Mouse (Mus musculus) erythroid progenitor cell, adult 5-6 weeks (primary cell): ENCODE results near the gene Kcnh2. TPM values are rescaled to one million over a fixed set of nuclear protein-coding genes. Genes with fewer than 3 reads are reported as not detected.

Source experiments
- ATAC-seq: replicated peaks from 2 replicates; pipeline ENCODE4 v1.8.0; 2016; ENCODE audit warnings: moderate number of reproducible peaks, mild to moderate bottlenecking, moderate TSS enrichment, inconsistent platforms; ENCODE audit not compliant: poor library complexity, low FRiP score, severe bottlenecking
- total RNA-seq, 2 experiments: library from RNA; stranded (forward) in 1 of 2; stranded (reverse) in 1 of 2; fragments of 150-400 nt in 1 of 2; fragments of 186-747, 209-891 nt in 1 of 2; gene quantifications; 2 replicates each; pipeline versions ENCODE4 v1.2.3 to v1.2.4; 2015 to 2017; ENCODE audit warnings: low replicate concordance in 2 of 2

Kcnh2 gene
- total RNA-seq, 2 experiments from 2014 or later = not detected

DNA sequence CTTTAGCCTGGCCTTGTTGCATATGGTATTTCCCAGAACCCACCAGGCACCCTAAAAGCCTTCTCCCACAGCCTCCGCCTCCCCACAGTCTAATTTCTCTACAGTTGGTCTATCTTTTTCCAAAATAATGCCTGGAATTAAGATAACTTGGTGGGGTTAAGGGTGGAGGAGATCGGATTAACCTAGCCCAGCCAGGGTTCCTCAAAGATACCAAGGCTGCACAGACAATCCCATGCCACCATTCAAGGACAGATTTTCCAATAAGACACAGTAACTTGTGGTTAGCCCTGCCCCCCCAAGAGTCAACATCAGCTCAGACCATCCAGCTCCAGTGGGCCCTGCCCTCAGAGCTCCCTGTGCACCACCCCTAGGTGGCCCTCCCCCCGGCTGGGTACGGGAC, 29.1 kb upstream of the Kcnh2 start:
- no peak for ATAC-seq

DNA sequence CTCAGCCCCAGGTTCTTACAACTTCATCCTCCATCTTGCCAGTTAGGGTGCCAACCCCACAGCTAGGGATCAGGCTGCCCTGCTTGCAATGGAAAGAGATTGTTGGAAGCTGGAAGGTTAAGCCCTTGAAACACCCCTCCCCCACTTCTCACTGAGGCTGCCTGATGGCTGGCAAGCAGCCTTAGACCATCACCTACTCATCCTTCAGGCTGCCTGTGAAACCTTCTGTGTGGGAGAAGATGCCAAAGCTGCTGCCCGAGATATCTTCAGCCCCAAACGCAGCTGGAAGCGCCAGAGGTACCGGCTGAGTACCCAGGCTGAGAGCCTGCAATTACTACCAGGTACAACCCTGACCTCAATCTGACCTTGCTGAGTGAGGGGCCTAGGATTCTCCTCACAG, 28.1 kb upstream of the Kcnh2 start:
- ATAC-seq = no peak

DNA sequence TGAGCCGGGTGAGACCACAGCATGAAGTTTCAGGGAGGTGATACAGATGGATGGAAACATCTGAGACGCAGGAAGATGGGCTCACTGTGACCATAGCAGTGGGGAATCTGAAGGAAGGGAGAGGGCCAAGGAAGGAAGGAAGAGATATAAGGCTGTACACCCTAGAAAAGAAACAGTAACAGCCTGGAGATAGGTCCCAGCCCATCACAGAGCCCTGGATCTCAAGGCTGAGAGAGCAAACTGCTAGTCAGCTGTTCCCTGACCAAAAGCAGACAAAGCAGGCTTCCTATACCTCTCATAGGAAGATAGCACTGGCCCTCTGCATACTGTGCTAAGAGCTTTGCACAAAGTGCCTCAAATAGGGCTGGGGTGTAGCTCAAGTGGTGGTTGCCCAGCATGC, 27.3 kb upstream of the Kcnh2 start:
- no peak for ATAC-seq

DNA sequence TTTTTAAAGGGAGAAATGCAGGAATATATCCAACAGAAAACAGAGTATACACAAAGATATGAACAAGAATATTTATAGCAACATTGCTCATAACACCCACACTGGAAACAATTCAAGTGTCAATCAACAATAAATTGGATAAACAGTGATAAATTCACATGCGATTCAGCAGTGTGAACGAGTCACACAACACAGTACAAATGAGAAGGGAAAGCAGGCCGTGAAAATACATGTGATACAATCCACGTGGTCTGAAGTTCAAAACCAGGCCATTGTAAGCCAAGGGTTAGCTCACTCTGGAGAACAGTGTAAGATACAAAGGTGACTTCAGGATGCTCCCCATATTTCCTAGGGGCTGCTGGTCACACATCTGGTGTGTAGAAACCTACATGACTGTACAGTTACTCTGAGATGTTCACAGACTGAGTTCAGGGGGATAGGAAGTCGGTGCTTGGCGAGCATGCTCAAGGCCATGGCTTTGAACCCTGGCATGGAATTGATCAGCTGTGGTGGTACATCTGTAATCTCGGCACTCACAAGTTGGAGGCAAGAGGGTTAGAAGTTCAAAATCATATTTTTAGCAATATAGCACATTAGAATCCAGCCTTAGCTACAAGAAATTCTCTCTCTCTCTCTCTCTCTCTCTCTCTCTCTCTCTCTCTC, 23.4 kb upstream of the Kcnh2 start:
- ATAC-seq = no peak

DNA sequence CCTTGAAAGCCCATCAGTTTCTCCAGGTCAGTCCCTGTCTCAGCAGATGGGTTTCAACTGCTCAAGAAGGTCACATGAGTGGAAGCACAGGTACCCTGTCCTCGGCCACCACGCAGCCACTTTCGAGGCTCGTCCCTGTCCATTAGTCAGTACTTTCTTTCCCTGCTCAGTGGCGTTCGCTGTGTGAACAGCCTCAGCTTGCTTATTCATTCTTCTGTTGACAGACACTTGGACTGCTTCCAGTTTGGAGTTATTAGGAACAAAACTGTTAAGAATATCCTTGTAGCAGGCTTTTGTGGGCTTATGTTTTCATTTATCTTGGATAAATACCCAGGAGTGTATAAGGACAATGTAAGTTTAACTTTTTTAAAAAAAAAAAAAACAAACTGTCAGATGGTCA, 22.8 kb upstream of the Kcnh2 start:
- ATAC-seq = no peak

DNA sequence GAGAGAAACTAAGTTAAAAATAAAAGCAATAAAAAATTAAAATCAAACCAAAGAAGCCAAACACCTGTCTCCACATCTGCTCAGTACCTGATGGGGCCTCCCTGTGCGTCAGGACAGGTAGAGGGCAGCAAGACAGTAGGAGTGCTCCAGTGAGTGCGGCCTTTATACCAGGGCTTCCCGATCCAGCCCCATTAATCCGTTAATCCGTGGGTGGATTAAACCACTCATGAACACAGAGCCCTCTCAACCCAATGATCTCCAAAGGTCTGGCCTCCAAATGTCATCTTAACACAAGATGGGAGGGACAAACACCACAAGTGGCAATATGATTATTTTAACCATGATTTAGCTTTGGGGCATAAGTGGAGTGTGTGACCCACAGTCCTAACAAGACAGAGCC, 22.4 kb upstream of the Kcnh2 start:
- no peak for ATAC-seq

DNA sequence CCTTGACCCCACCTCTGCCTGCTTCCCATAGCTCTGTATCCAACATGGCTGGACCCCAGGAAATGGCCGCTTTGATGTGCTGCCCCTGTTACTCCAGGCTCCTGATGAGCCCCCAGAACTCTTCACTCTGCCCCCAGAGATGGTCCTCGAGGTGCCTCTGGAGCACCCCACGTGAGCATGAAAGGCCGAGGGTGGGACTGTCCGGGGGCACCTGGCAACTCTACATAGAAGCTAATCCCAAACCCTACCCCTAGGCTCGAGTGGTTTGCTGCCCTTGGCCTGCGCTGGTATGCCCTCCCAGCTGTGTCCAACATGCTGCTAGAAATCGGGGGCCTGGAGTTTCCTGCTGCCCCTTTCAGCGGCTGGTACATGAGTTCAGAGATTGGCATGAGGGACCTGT, 18.4 kb upstream of the Kcnh2 start:
- no peak for ATAC-seq

DNA sequence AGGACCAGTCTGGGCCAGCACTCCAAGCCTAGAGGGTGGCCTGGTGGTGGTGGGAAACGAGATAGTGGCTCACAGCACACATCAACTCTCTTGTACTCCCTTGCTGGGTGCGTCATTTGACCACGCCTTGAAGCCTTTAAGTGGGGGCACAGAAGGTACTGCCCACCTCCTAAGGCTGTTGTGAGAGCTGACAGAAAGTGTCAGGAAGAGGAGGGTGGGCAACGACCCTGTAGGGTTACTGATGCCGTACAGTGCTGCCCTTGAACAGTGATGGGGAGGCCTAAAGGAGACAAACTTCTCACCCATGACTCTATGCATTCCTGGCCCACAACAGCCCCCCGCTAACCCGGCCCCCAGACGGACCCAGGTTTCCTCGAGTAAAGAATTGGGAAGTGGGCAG, 15.0 kb upstream of the Kcnh2 start:
- ATAC-seq = no peak

DNA sequence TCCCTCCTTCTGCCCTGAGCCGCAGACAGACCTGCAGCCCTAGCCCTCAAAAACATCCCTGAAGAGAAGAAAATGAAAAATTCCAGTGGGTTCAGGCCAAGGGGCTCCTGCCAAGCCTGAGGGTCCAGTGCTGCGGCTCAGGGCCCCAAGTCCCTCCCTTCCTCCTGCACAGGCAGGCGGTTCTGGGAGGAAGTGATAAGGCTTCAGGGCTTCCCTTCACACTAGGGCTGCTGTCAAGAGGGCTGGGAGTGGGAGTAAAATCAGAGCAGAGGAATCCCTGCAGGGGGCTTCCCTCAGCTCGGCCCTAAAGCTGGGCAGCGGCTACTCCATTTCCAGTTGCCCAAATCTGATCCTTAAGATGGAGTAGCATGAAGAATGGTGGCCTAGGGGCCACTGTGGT, 14.1 kb upstream of the Kcnh2 start:
- ATAC-seq = no peak

DNA sequence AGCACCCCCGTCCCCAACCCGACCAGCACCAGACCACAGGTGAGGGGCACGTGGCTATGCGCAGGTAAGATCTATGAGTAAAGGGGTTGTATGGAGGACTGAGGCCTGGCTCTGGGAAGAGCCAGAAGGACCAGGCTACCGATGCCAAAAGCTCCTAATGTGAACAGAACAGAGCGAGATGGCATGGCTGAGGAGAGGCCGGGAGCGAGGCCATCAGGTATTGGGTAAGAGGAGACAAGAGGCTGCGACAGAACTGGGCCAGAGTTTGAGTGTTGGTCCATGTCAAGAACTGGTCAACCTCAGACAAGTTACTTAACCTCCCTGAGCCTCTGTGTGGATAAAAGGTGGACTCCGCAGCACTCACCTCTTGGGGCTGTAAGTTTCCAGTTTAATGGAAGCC, 13.6 kb upstream of the Kcnh2 start:
- ATAC-seq = no peak

DNA sequence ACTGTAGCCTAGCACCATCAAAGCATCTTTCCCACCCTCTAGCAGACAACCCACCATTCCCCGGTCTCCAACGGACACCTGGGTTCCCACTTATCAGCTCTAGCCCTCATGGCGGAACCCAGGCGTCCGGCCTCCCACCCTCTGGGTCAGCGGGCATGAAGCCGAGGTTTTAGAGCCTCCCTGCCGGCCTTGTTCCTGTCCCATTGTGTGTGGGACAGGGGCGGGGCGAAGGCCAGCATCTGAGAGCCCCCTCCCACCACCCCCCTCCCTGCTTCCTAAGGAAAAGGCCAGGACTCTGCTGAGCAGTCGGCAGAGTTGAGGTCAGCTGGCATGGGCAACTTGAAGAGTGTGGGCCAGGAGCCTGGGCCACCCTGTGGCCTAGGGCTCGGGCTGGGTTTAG, 13.1 kb upstream of the Kcnh2 start, which contains the start of gene Nos3:
Nos3 (plus strand) TSS at position 303 of the 400 bp plus-strand sequence.
- ATAC-seq = no peak

DNA sequence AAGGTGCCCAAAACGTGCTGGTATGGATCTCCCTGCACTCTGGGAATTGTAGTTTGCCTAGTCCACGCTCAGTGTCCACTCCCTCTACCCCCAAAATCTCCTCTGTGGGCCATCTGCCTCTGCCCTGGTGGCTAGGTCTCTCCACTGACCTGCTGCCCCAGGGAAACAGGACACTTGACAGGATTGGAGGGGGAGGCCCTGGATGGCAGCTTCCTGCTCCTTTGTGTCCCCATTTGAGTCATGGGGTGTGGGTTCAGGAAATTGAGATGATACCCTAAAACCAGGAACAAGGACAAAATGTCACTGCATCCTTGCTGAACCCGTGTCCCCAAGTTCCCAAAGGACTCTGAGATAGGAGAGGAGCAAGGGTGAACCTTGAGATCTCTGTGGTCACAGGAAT, 12.7 kb upstream of the Kcnh2 start:
- ATAC-seq = no peak

DNA sequence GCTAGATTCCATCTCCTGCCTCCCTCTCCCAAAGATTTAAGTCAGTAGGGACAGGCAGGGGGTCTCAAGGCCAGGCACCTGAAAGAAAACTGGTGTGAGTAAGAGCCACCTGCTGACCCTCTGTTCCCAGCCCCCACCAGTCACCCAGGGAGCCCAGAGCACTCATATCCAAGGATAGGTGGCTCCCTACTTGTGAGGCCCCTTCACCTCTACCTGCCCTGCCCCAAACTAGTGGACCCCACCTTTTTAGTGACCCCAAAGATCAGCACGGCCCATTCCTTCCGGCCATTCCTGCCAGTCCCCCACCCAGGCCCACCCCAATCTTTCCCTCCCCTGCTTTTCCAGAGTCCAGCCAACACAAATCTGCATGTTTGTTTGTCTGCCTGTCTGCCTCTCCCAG, 12.1 kb upstream of the Kcnh2 start:
- ATAC-seq = no peak

DNA sequence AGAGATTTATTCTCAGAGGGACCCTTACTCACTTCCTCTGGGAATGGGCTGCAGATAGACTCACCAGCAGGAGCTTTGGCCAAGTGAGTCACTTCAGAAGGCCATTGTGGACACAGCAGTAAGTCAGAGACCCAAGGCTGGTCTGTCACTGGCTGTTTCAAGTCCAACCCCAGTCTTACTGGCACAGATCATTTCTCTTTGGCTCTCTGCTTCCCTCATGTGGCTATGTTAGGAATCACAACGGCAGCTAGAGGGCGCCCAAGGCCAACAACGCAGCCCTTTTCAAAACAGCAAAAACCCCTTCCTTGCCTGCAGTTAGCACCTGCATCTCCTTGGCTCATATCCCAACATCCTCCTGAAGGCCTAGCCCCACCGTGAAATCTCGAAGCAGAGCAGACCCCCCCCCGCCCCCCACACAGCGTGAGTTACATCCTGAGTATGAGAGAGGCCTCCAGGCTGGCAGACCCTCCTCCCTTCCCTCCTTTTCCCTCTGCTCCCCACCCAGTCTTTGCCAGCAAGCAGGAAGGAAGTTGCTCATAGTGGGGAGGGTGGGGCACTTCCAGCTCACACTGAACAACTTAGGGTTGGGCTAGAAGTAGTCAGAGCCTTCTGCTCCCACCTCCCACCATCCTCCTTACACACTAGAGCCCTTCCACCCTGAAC, 9.5 kb upstream of the Kcnh2 start:
- ATAC-seq = peak; percentile 63

DNA sequence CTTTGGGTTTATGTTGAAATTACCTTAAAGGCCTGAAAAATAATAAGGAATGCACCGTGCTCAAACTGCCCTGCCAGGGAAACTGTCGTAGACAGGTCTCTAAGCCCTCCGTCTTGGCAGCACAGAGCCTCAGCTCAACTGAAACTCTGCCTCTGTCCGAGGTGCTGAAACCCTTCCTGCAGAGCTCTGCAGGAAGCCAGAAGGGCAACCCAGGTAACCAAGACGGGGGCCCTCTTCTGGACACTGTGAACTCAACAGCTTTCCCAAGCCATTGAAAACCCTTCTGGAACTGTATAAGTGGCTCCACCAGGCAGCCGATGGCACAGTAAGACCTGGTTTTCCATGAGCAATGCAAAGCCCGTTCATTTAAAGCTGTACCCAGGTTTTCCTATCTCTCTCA, 6.1 kb upstream of the Kcnh2 start:
- no peak for ATAC-seq

DNA sequence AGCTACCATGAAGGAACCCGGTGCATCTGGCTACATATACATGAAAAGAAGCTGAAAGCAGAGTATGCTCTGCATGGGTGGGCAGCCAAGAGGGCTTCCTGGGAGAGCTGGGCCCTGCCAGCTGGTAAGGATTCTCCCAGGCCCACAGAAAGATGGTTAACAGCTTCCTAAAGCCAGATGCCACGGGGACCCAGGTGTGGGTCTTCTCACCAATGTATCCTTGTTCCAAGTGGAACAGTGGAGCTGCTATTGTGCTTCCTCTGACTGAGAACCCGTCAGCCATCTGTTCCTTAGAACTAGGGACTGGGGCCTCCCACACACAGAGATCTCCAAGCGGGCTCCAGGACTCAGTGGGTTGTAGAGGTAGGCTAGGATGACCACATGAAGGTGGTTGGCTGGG, 5.4 kb upstream of the Kcnh2 start:
- ATAC-seq = no peak

DNA sequence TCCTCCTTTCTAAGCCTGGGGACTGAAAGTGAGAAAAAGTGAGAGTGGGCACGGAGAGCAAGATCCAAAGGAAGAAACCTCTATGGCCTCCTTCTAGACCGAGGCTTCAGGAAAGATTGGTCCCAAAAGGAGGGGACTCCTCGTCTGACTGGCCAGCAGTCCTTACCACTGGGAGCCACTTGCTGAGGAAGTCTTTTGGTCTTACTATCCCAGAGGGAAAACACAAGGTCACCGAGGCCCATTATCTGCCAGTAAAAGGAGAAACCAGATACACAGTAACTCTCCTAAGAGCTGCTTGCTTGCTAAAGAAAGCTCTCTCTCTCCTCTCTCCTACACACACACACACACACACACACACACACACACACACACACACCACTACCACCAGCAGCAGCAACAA, 1.9 kb upstream of the Kcnh2 start:
- ATAC-seq = no peak

DNA sequence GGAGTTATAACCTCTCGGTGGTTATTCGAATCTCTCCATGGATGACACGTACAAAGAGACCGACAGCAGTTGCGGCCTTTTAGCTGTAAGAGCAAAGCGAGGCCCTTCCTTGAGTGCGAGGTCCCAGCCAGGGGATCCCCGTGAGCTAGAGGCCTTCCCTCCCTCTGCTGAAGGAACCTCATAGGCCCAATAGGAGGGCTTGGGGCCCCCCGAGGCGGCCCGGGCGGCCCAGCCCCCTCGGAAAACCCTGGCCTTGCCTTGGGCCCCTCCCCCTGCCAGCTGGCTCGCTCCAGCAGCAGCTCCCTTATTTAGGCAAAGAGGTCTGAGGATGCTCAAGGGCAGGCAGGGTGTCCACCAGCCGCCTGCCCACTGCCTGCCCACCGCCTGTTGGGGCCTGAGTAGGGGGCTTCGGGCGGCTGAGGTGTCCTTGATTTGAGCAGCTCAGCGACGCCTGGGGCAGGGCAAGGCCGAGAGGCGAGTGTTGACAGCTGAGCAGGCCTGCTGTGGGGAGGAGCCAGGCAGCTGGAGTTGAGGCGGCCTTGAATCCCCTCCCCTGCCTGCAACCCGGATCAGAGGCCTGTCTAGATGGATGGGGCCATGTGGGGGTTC, 951 bp upstream of the Kcnh2 start:
- ATAC-seq = no peak

DNA sequence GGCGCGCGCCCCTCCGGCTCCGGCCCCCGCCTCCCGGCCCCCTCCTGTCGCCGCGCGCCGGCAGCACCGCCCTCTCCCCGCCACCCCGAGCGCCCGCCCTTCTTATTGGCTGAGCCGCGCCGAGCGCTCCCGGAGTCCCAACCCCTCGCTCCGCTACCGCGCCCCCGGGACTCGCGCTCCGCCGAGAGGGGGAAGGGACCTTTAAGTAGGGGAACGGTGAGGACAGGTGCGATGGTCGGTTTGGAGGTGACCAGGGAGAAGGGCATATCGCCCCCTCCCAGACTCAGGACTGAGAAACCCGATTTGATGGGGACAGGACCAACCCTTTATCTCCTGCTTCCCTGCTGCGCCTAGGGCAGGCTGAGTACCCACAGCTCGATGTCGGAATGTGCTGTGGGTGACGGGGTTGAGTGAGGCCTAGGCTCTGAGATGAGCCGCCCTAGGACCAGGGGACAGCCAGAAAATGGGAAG, 332 bp upstream of the Kcnh2 start:
- ATAC-seq = no peak

DNA sequence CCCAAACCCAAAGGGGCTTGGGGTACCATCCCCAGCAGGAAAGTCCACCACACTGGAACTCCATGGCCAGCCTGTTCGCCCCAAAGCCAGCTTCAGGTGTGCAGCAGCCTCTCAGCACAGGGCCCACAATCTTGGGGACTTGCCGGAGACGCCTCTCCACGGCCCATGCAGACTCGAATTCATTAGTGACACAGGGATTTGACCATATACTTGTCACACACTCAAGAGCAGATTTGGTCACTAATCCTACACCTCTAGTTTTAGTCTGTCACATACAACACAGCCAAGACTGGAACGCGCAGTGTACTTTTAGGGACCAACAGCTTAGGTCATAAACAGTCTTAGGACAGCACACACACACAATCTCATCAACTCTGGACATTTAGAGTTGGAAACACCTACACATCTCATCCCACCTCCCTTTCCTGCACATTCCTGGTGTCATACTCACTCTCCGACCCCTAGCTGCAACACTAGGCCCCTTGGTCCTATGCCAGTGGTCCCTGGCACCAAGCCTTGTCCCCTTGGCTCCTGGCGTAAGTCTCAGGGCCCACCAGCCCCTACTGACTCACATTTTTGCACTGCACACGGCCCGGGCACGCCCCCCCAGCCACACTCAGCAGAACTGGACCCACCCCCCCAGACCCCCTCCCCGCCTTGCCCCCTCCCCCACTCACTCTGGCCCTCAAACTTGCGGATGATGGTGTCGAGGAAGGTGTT, 713 bp downstream of the Kcnh2 start:
- ATAC-seq = no peak

DNA sequence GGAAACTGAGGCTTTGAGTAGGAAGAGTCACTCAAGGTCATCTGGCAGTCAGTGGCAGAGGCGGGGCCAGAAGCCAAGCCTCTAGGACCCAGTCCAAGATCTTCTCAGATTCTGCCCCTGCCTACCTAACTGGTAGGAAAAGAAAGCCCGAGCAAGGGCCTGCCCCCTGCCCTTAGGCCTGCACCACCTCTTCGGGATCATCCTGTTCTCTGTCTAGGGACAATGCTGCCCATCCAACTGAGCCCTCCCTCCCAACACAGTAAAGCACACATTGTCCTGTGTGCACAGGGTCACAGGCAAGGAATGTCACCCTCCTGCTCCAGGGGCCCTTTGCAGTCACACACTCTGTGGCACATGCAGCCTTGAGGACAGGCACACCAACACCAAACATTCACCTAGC, 1.3 kb downstream of the Kcnh2 start:
- no peak for ATAC-seq
